Comparison of ENCODE assay signal across 22 mouse cellular contexts in genomic region chr4:151415812-151416211, GRCm38 (mm10).
DNase-seq lines count a peak whose midpoint lies in the region; ATAC-seq and TF ChIP-seq lines count a peak whose summit lies in the region.
"Had no signal": no experiment of that assay in that cellular context is flagged by ENCODE, and none has a peak within 500 bp of the region (broad histone marks: within the 10 kb centered on the region; RNA-seq: fewer than 3 reads in every experiment).

No protein-coding gene starts in this region.

- no peak for TF ChIP-seq EP300 in stomach, postnatal 0 days (optimal IDR thresholded peaks at IDR 0.05)

- no peaks in the 10 kb centered on the region for H3K36me3 ChIP-seq in kidney, embryonic 15.5 days
- no peaks in the 10 kb centered on the region for H3K36me3 ChIP-seq in kidney, embryonic 14.5 days (ENCODE audit: control insufficient read depth, insufficient read depth, low read length)
- H3K36me3 ChIP-seq in stomach, embryonic 15.5 days = no peaks in the 10 kb centered on the region
- no peaks in the 10 kb centered on the region for H3K36me3 ChIP-seq in stomach, postnatal 0 days (ENCODE audit: control insufficient read depth, insufficient read depth, low read length)
- H3K36me3 ChIP-seq: embryonic facial prominence, embryonic 15.5 days; hindbrain, embryonic 10.5 days; limb, embryonic 13.5 days had no signal

- no peaks in the 10 kb centered on the region for H3K9me3 ChIP-seq in kidney, embryonic 15.5 days (replicated peaks)
- H3K9me3 ChIP-seq in kidney, embryonic 14.5 days (ENCODE audit: control insufficient read depth, low read length) = no peaks in the 10 kb centered on the region
- no peaks in the 10 kb centered on the region for H3K9me3 ChIP-seq in stomach, embryonic 15.5 days
- H3K9me3 ChIP-seq in stomach, postnatal 0 days (ENCODE audit: control insufficient read depth, low read length) = no peaks in the 10 kb centered on the region
- H3K9me3 ChIP-seq: embryonic facial prominence, embryonic 15.5 days; hindbrain, embryonic 10.5 days; limb, embryonic 13.5 days had no signal

- no peak overlapping the region for H3K4me2 ChIP-seq in kidney, embryonic 15.5 days
- no peak overlapping the region for H3K4me2 ChIP-seq in kidney, embryonic 14.5 days (replicated peaks; ENCODE audit: low read depth, low read length)
- H3K4me2 ChIP-seq in stomach, embryonic 15.5 days = no peak overlapping the region
- H3K4me2 ChIP-seq in stomach, postnatal 0 days (replicated peaks; ENCODE audit: low read depth) = no peak overlapping the region
- H3K4me2 ChIP-seq: embryonic facial prominence, embryonic 15.5 days; limb, embryonic 13.5 days; lung, embryonic 14.5 days had no signal

- H3K9ac ChIP-seq in kidney, embryonic 15.5 days = no peak overlapping the region
- H3K9ac ChIP-seq in kidney, embryonic 14.5 days (ENCODE audit: low read depth, low read length) = no peak overlapping the region
- H3K9ac ChIP-seq in stomach, embryonic 15.5 days = no peak overlapping the region
- H3K9ac ChIP-seq in stomach, postnatal 0 days (ENCODE audit: low read length) = no peak overlapping the region
- H3K9ac ChIP-seq: embryonic facial prominence, embryonic 15.5 days; limb, embryonic 13.5 days; lung, embryonic 14.5 days had no signal

- no peak for TF ChIP-seq CTCF in stomach, postnatal 0 days (IDR thresholded peaks at IDR 0.05; ENCODE audit: low read depth)

- intact Hi-C loops in left cerebral cortex, postnatal 10 days (cut with DNase I) = no loop called here

- peak; percentile 4 to 9 for DNase-seq in heart, adult 18-20 months
- no peak for DNase-seq in heart, adult 8-10 months (ENCODE audit: low spot score)
- no peak for DNase-seq in stomach, postnatal 0 days (ENCODE audit: low spot score)
- no peak for DNase-seq in left cerebral cortex, postnatal 10 days (ENCODE audit: extremely low spot score in 1 of 2, low spot score in 2 of 2)
- DNase-seq: adrenal gland, postnatal 25 days; cerebellum, adult 9-11 months; gastrocnemius, adult 2 months; kidney, adult 2 months; kidney, postnatal 25 days; lung, embryonic 14.5 days; lung, postnatal 36 days; thymus, postnatal 25 days had no signal

- no peak overlapping the region for H3K4me3 ChIP-seq in kidney, embryonic 15.5 days (replicated peaks)
- no peak overlapping the region for H3K4me3 ChIP-seq in kidney, embryonic 14.5 days (ENCODE audit: low read length)
- H3K4me3 ChIP-seq in stomach, embryonic 15.5 days (replicated peaks) = no peak overlapping the region
- no peak overlapping the region for H3K4me3 ChIP-seq in stomach, postnatal 0 days (ENCODE audit: low read depth, low read length)
- H3K4me3 ChIP-seq: embryonic facial prominence, embryonic 15.5 days; gastrocnemius, adult 2 months; hindbrain, embryonic 10.5 days; layer of hippocampus, adult 2 months; limb, embryonic 13.5 days had no signal

- WGBS in kidney, embryonic 15.5 days = 62% methylated on average over 4 of the region's 4 CpGs
- WGBS in kidney, embryonic 14.5 days = 68% methylated on average over 4 of the region's 4 CpGs
- 71% methylated on average over 4 of the region's 4 CpGs for WGBS in stomach, embryonic 15.5 days
- 76% methylated on average over 4 of the region's 4 CpGs for WGBS in stomach, postnatal 0 days

- ATAC-seq in kidney, embryonic 15.5 days (replicated peaks; ENCODE audit: low FRiP score) = peak; percentile 29; the same call in 1 of the 2 replicates
- no peak for ATAC-seq in kidney, embryonic 14.5 days (ENCODE audit: low FRiP score, low TSS enrichment)
- ATAC-seq in stomach, embryonic 15.5 days (ENCODE audit: insufficient read depth, low FRiP score, low read depth) = 0 out of 2 replicates have a peak, but pooled peaks have one; percentile 16
- ATAC-seq in stomach, postnatal 0 days (ENCODE audit: low FRiP score, low TSS enrichment) = no peak
- ATAC-seq: CD4-positive, CD25-positive, alpha-beta regulatory T cell, adult 4 months; forebrain, embryonic 14.5 days; hindbrain, postnatal 0 days had no signal

- peaks cover 17% of the 10 kb centered on the region for H3K4me1 ChIP-seq in kidney, embryonic 15.5 days
- no peaks in the 10 kb centered on the region for H3K4me1 ChIP-seq in kidney, embryonic 14.5 days (ENCODE audit: control insufficient read depth, insufficient read depth, low read length)
- H3K4me1 ChIP-seq in stomach, embryonic 15.5 days = peaks cover 5% of the 10 kb centered on the region
- no peaks in the 10 kb centered on the region for H3K4me1 ChIP-seq in stomach, postnatal 0 days (replicated peaks; ENCODE audit: control insufficient read depth, insufficient read depth)

- H3K27me3 ChIP-seq in kidney, embryonic 15.5 days = peaks cover 23% of the 10 kb centered on the region
- H3K27me3 ChIP-seq in kidney, embryonic 14.5 days (ENCODE audit: control insufficient read depth, insufficient read depth, low read length) = 0 out of 2 replicates have a peak, but pooled peaks cover under 1% of the 10 kb centered on the region
- no peaks in the 10 kb centered on the region for H3K27me3 ChIP-seq in stomach, embryonic 15.5 days (replicated peaks)
- H3K27me3 ChIP-seq in stomach, postnatal 0 days (ENCODE audit: control insufficient read depth, insufficient read depth, low read length) = no peaks in the 10 kb centered on the region
- H3K27me3 ChIP-seq: embryonic facial prominence, embryonic 15.5 days had no signal

- H3K27ac ChIP-seq in kidney, embryonic 15.5 days = no peak overlapping the region
- no peak overlapping the region for H3K27ac ChIP-seq in kidney, embryonic 14.5 days (ENCODE audit: low read depth, low read length)
- H3K27ac ChIP-seq in stomach, embryonic 15.5 days = no peak overlapping the region
- no peak overlapping the region for H3K27ac ChIP-seq in stomach, postnatal 0 days (replicated peaks)
- H3K27ac ChIP-seq: embryonic facial prominence, embryonic 15.5 days; gastrocnemius, adult 2 months; hindbrain, embryonic 10.5 days; hindbrain, postnatal 0 days; layer of hippocampus, adult 2 months; limb, embryonic 13.5 days had no signal

Comparison
In these comparisons a context has a peak if more than half of its experiments do, and no peak if none do; other contexts are left out.
1. DNase-seq: peak in heart, adult 18-20 months (2 of 2); none in heart, adult 8-10 months (single experiment), stomach, postnatal 0 days (single experiment) and left cerebral cortex, postnatal 10 days (0 of 2).
2. ATAC-seq: peak in kidney, embryonic 15.5 days (single experiment) and stomach, embryonic 15.5 days (single experiment); none in kidney, embryonic 14.5 days (single experiment) and stomach, postnatal 0 days (single experiment).